Mouse (Mus musculus) liver, adult 2 months (tissue): Measurements from ENCODE around the gene Dclk2.

Experiments
- CTCF ChIP-seq: fragments of 200-500 bp; IDR thresholded peaks from 2 replicates; pipeline ENCODE4 v1.5.1; 2011; ENCODE audit warnings: low read depth, low read length, control low read depth
- POLR2A ChIP-seq: fragments of 200-500 bp; IDR thresholded peaks from 2 replicates; pipeline ENCODE4 v1.6.1; 2011; ENCODE audit warnings: low read length, control low read depth; ENCODE audit not compliant: insufficient read depth; ENCODE audit errors: extremely low read depth

DNA sequence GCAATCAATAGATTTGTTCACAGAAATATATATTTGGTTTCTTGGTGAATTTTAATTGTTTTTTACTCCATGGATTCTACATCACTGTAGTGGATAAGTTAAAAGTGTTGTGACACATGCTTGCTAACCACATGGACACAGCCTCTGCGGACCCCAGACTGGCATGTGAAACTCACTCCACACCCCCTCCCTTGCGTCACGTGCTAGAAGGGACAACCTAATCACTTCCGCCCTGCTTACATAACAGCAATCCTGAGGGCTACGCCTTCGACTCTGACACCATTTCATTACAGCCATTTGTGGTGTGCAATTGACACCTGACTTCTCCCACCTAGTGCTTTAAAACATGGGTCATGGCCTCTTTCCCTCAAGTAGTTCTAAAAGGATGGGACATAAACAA lies 36.7 kb downstream of the Dclk2 start:
- no peak for TF ChIP-seq CTCF
- TF ChIP-seq POLR2A = no peak
